Mouse (Mus musculus): ENCODE results near the gene Ecpas.

The Ecpas gene

DNA sequence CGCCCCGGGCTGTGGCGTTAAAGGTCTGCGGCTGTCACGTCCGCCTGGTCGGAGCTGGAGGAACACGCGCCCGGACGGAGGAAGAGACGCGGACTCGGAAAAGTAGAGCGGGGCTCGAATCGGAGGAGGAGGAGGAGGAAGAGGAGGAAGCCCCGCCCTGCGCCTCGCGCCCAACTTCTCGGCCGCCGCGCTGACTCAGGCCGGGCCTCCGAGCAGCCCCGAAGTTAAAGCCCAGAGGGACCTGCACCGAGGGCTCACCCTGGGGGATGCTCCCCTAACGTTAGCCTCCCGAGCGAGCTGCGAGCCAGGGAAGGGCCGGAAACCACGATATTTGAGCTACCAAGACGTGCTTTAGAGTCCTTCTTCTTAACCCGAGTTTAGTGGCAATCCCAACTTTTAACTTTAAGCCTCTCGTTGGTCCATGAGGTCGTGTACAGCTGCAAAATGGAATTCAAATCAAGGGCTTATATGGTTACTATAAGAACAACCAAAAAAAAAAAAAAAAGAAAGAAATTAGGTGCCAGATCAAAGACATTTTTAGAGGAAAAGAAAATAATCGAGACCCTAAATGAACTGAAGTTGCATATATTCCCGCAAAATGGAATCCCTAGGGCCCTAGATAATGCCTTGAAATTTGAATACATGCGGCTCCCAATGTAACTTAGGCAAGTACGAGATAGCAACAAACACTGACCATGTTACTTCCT, at the start of gene Ecpas:
Gene Ecpas, minus strand, starts transcription at position 121 of the 707 bp plus-strand sequence.
- peak; percentile 67 for DNase-seq (ENCODE audit: low read depth)

DNA sequence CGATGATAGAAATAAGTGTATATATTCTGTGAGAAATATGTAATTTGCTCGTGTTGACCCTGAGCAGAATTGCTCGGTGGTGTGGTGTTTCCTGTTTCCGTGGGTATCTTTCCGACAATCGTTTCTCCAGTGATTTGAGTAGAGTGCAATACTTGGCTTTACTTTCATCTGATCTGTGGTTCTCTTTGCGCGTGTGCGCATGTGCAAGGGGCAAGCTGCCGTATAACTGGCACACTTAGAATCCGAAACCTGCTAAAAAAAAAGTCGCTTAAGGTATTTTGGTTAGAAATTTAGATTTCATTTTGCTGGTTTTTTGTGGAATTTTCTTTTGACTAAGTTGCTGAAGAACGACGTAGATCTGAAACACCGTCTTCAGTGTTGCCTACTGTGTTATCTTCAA, 49.2 kb upstream of the Ecpas start:
- no peak for DNase-seq (ENCODE audit: low read depth)

DNA sequence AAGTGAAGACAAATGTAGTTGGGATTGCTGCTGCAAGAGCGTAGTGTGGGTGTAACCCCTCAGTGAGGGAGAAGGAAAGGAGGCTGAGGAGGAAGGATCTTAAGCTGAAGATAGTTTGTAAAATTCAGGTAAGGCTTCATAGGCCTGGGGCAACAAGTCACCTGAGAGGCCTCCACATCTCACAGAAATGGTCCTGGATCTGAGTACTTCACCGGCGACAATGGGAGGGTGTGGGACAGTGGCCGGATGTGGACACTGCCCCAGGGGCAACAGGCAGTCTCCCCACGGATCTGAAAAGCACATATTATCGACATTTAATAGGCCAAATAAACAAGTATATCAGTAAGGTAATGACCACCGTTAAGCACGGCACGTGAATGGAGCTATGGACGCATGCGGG, 40.1 kb upstream of the Ecpas start:
- DNase-seq (ENCODE audit: low read depth) = no peak

DNA sequence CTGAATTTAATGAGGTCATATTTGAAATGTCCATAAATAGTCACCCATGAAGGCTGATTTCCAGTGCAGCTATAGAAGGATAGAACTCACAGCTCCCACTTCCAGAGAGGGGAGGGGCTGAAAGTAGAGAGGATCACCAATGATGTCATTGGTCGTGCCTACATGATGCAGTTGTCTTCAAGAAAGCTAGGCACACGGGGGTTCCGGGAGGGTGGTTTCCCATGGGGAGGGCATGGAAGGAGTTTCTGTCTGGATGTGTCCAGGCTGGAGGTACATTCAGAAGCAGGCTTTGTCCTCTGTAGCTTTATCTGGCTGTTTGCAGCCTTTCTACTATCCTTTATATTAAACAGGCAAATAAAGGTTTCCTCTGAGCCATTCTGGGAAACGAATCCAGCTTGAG, 35.8 kb upstream of the Ecpas start:
- no peak for DNase-seq (ENCODE audit: low read depth)

DNA sequence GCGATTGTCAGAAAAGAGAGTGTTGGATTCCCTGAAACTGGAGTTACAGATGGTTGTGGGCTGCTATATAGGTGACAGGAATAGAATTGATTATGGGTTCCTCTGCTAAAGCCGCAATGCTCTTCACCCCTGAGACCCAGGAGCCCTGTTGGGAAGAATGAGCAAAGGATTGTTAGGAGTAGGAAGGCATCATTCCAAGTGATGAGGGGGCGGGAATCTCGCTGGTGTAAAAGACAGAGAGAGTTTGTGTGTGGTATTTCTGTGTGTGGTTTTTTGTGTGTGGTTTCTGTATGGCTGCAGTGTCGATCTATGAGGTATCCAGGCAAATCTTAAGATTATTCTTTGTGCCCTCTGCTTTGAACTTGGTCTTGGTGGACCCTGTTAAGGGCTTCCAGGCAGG, 32.1 kb upstream of the Ecpas start:
- no peak for DNase-seq (ENCODE audit: low read depth)

DNA sequence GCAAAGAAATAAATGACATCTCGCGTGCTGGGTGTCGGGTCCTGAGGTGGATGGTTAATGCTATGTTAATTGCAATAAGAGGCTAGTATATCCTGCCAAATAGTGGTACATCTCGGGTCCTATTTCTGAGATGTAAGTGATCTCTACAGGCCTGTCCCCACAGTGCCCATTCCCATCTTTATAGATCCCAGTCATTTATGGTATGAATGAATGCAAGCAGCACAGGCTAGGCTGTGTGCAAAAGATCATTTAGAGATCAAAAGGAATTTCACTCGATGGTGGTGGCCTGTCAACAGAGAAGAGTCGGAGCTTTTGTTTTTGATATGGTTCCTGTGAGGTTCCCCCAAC, 31.6 kb upstream of the Ecpas start:
- no peak for DNase-seq (ENCODE audit: low read depth)

DNA sequence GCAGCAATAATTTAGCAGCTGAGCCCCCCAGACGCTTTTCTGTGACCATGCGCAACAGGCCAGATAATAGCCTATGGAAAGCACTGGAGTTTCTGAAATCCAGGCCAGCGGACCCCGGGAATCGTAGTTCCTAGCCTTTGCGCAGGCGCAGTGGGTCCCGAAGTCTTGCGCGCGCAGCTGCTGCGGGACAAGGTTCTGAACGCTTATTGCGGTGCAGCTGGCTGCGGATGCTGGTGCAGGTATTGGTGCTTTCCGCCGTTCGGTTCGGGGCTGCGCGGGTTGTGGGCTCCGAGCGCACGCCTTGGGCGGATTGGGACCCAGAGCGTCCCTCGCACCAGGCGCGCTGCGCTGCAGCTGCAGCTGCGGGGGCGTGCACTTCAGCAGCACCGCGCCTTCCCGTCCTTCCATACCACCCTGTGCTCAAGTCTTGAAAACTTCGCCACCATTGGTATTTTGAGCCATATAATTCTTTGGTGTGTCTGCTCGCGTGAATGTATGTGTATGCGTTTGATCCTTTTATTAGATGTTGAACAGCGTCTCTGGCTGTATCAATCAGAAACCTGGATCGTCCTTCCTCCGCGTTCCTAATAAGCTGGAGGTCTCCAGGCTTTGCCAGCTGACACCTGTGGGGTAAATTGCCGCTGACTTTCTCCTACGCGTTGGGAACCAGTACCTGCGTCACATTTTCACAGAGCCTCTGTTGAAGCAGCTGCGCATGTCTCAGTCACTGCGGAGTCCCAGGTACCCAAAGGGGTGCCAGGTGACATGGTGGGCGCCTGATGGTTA, 31.1 kb upstream of the Ecpas start, which contains the start of gene Zkscan16:
Gene Zkscan16, plus strand, starts transcription at position 209 of the 786 bp plus-strand sequence.
- DNase-seq (ENCODE audit: low read depth) = peak; percentile 26

DNA sequence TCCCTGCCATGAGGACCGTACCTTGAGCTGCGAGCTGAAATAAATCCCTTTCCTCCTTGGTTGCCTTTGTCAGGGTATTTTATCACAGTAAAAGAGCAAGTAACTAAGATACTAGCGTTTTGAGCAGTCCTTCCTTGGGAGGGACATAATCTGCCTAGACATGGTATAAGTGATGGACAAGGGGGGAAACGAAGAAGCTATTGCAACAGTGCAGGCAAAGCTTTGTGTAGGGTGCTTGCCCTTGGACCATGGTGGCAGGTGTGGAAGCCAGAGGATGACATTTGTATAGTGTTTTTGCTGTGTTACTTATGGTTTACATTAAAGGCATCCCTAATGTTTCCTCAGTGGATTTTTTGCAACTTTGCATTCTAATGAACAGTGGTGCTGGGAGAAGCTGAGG, 30.4 kb upstream of the Ecpas start:
- DNase-seq (ENCODE audit: low read depth) = no peak

DNA sequence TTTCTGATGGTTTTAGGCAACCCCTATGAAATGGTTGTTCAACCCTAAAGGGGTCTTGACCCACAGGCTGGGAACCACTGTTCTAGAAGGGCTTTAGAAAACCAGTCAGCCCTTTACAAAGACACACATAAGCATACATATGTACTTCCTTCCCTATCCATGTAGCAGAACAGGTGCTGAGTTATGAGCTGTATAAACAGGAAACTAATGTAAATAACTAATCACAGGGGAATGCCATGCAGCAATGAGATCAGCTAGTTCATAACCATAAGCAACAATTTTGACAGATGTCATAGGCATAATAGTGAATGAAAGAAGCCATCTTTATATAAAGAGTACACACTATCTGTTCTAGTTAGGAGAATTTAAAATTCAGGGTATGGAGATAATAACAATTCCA, 29.1 kb upstream of the Ecpas start:
- no peak for DNase-seq (ENCODE audit: low read depth)

DNA sequence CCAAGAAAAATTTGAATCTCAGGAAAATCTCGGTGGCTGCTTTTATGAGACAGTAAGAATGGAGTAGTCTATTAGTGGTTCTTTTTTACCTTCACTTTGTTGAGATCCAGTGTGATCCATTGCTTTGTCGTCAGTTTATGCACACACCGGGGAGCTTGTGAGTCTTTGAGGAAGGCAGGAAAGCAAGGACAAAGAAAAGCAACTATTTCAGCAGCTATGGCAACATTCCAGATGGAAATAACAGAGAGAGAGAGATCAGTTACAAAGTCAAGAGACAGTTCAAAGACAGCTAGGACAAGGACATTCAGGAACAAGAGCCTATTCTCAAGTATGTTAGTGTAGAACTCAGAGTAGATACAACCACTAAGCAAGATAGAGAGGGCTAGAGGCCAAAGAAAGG, 23.3 kb upstream of the Ecpas start:
- no peak for DNase-seq (ENCODE audit: low read depth)

DNA sequence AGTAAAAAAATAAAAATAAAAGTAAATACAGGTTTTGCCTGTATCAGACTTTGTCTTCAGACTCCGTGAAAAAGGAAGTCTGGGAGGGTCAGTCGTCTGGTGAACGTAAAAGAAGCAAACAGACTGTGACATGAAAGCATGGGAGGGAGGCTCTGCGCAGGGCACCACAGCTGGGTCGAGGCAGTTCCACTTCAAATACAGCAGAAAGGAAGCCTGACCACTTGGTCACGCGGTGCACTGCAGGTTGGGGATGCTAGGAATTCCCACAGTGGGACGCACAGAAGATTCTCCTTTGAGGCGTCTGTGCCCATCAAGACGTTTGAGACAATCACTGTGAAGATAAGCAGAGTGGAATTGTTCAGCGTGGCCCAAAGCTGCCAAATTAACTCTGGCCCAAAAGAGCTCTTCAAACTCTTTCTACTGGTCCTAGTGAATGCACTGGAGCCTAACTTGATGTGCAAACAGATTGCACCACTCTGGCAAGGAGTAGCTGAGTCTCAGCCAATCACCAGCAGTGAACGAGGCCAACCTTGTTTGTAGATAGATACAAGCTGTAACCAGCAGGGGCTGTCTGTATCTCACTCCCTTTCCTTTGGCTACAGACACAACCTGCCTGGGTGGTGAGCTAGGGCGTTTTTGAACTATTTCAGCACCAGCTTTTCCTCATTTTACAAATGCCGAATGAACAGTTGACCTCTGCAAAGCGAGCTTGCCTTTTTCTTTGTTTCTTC, 22.4 kb upstream of the Ecpas start:
- no peak for DNase-seq (ENCODE audit: low read depth)

DNA sequence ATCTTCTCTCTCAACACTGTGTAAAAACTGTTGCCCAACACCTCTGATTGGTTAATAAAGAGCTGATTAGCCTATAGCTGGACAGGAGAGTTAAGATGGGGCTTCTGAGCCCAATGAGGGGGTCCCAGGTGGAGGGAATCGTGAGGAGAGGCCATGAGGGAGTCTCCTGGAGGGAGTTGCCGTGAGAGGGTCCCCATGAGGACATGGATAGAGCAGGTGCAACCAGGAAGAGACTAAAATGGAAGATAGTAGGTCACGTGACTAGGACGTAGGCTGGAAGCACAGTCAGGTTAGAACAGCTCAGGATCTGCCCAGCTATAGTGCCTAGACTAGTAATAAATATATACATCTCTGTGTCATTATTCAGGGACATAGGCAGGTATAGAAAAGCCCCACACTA, 21.8 kb upstream of the Ecpas start:
- DNase-seq (ENCODE audit: low read depth) = no peak

DNA sequence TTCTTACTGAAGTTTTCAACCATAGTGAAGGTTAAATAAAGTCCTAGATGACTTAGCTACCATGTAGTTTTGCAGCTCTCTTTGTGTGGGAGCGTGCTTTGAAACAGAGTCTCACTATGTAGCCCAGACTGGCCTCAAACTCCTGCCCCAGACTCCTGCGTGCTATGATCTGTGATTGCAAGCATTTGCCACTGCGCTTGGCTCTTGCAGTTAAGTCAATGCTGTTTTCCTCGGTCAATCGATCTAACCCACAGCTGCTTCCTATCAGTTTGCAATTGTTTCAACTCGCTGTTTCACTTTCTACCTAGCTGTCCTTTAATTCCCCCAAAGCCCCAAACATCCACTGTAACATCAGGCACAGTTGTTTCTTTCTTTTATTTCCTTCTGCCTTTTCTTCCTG, 20.0 kb upstream of the Ecpas start:
- DNase-seq (ENCODE audit: low read depth) = no peak

DNA sequence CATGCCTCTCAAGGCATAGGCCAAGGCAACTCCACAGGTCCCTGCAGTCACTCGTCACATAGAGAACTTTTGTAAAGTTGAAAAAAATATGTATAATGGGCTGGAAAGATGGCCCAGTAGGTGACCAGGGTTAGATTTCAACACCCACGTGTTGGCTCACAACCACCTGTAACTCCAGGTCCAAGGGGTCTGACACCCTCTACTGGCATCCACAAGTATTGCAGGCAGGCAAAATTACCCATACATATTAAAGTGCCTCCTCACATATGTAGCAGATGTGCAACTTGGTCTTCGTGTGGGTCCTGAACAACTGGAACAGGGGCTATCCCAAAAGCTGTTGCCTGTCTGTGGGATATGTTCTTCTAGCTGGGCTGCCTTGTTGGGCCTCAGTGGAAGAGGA, 15.1 kb upstream of the Ecpas start:
- DNase-seq (ENCODE audit: low read depth) = no peak

DNA sequence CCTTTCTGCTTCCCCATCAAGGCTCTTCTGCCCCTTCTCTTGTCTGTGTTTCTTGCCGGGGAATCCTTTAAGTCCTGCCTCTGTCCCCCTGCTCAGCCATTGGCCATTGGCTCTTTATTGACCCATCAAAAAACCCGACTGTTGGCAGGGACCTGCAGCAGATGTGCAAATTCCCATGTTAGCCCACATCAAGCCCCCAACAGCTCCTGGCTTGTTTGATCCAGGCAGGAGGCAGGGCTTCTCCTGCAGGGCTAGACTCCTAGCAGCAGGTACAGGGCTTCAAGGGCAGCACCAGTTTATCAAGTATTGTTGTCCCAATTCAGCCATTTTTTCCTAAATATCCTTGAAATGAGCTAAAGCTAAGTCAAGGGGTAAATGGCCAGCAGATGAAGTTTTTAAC, 13.6 kb upstream of the Ecpas start:
- DNase-seq (ENCODE audit: low read depth) = no peak

DNA sequence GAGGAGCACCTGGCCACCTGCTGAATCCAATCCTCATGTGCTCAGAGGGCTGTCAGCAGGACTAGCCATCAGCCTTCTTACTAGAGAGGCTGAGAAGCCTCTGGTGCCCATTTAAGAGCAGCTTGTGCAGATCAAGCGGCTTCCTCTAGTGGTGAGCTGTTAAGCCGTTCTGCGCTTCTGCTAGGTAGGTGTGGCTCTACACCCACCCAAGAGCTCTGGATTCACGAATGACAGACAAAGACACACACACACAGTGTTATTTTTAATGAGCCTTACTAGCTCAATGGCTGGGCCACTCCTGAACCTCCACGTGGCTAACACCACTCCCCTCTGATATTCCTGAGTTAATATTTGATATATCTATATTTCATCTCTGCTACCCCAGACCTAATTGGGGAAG, 13.1 kb upstream of the Ecpas start:
- DNase-seq (ENCODE audit: low read depth) = no peak

DNA sequence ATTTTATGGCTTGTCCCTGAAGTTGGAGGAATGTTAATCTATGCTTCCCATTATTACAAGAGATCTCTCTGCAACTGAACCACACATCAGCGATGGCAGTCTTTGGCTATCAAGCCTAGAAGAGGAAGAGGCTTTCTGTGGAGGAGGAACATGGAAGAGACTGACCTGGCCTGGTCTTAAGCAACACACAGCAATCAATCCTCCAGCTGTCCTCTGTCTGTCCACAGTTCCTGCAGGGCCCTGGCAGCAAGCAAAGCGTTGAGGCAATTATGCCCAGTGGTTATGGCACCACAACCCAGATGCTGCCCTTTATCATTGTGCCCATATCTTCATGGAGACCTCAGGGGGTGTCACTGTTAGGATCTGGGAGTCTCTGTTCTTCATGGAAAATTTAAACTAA, 11.4 kb upstream of the Ecpas start:
- no peak for DNase-seq (ENCODE audit: low read depth)

DNA sequence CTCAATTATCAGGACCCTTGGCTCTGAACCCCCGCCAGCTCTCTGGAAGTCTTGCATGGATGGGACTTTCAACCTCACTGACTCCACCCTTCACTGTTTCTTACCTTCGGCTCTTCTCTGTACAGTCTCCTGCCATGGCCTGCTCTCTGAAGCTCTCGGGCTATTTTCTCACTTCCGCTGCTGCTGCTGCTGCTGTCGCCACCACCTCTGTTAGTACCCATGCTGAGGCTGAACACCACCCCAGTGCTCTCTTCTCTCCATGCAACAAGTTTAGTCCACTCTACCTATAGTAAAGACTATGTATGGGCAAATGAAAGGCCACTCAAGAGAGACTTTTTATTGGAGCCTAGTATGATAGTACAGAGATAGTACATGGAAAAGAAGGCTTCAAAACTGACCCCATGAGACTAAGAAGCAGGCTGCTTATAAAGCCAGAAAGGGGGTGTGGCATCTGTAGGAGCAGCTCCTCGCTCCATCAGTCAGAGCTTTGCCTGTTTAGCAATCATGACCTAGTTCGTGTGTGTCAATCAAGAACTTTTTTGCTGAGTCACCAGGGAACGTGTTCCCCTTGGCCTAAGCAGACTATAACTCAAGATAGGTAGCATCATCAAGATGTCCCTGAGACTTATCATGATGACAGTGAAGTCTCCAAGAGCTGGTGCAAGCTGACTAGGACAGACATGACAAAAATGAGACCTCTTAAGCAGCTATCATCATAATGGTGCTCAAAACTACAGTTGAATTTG, 2.7 kb upstream of the Ecpas start:
- no peak for DNase-seq (ENCODE audit: low read depth)

DNA sequence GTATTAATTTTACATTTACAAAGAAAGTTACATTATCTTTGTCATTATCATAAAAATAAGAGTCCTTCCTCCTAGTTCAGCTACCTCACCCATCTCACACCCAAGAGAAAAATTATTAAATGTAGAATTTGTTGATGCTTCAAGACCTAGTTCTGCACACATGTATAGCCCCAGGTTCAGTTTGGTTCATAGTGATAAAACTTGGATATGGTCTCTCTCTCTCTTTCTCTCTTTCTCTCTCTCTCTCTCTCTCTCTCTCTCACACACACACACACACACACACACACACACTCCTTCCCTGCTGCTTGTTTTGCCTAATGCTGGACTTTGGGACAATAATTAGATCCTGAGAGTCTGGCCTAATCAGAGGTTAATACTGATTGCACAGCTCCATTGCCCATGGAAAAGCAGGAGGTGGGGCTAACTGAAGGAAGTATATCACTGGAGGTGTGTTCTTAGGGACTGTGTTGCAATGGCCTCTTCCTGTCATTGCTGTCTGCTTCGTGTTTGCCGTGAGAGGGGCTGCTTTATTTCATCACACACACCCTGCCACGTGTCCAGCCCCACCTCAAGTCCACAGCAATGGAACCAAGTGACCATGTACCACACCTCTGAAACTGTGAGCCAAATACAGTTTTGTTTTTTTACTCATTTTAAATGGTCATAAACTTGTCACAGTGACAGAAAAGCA, 932 bp upstream of the Ecpas start:
- no peak for DNase-seq (ENCODE audit: low read depth)

DNA sequence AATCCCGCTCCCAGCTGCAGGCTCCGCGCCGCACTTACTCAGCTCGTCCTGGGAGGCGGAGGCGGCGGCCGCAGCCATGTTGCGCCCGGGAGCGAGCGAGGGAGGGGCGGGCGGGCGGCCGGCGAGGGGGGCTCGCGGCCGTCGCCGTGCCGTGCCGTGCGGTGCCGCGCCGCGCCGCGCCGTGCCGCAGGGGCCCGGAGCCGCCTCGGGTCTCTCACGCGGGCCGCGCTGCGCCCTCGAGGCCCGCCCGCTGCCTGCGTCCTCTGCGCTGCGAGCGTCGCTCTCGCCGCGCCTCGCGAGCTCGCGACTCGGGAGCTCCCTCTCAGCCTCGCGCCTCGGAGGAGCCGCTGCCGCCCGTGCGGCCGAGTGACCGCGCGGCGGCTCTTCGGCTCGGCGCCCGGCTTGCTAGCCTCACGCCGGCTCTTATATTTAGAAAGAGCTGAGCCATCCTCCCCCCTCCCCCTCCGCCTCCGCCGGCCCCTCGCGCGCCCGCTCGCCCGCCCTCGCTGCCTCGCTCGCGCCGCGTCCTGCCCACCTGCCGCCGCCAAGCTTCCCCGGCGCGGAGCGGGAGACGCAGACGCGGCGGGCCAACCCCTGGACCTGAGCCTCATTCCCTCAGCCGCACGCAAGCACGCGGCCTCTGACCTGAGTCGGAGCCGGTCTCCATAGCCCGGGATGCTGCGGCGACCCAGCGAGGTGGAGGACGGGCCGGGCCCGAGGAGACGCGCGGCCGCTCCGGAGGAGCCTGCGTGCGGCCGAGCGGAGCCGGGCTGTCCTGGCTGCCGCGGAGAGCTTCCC, 519 bp downstream of the Ecpas start:
- DNase-seq (ENCODE audit: low read depth) = no peak

Data from c-Kit-positive CD71-negative TER-119-negative erythroid progenitor cells, embryonic 14.5 days (primary cell).